Mouse (Mus musculus) hindbrain, embryonic 16.5 days (tissue): ENCODE measurements at regions not wholly inside any gene's neighbourhood (a gene's known extent, or its start where the extent isn't known, plus 50 kb on each side); places are given as distances from the start of the nearest gene placed in this dataset.

Source experiments
- ATAC-seq: fragments of 200-750 bp; cut with Nextera tagmentation; 2 replicates; pipeline ENCODE4 v1.8.0; 2017; ENCODE audit warnings: moderate TSS enrichment, moderate library complexity
- H3K27ac ChIP-seq: fragments of 300-500 bp; sonication (generic); 2 replicates; pipeline ENCODE4 v1.5.1; 2014; ENCODE audit warnings: low read depth, mild to moderate bottlenecking, control low read depth, low read length, moderate library complexity
- H3K27me3 ChIP-seq: fragments of 300-500 bp; sonication (generic); replicated peaks from 2 replicates; pipeline ENCODE4 v1.6.1; 2014; ENCODE audit warnings: low read length; ENCODE audit not compliant: control insufficient read depth, insufficient read depth
- H3K36me3 ChIP-seq: fragments of 300-500 bp; sonication (generic); 2 replicates; pipeline ENCODE4 v1.6.1; 2014; ENCODE audit warnings: mild to moderate bottlenecking, low read length, moderate library complexity, mixed read lengths; ENCODE audit not compliant: control insufficient read depth, insufficient read depth
- H3K4me1 ChIP-seq: fragments of 300-500 bp; sonication (generic); 2 replicates; pipeline ENCODE4 v1.6.1; 2014; ENCODE audit warnings: low read depth, low read length; ENCODE audit not compliant: control insufficient read depth, insufficient read depth
- H3K4me2 ChIP-seq: fragments of 300-500 bp; sonication (generic); 2 replicates; pipeline ENCODE4 v1.6.1; 2014; ENCODE audit warnings: mild to moderate bottlenecking, low read length, control low read depth, moderate library complexity
- H3K4me3 ChIP-seq: fragments of 300-500 bp; sonication (generic); 2 replicates; pipeline ENCODE4 v1.5.1; 2014; ENCODE audit warnings: mild to moderate bottlenecking, low read length, control low read depth, moderate library complexity
- H3K9ac ChIP-seq: fragments of 300-500 bp; sonication (generic); 2 replicates; pipeline ENCODE4 v1.6.1; 2014; ENCODE audit warnings: low read depth, mild to moderate bottlenecking, control low read depth, low read length, moderate library complexity
- H3K9me3 ChIP-seq: fragments of 300-500 bp; sonication (generic); 2 replicates; pipeline ENCODE4 v1.6.1; 2014; ENCODE audit warnings: mild to moderate bottlenecking, low read length, moderate library complexity; ENCODE audit not compliant: control insufficient read depth
- WGBS: fragments of 180-500 bp; shearing (Covaris S2); extraction: QIAGEN DNeasy Blood & Tissue Kit; methylation state at CpG from one replicate; pipeline ENCODE4 v1.1.7; 2014; 5-methylcytosine and 5-hydroxymethylcytosine counted together

GRCm38 (mm10) chr14:78383256-78383709 is 75.4 kb upstream of the Tnfsf11 start:
- ATAC-seq, result peak; percentile 98
- Histone ChIP-seq H3K9ac (no peak overlapping the region), H3K27ac (no peak overlapping the region), H3K4me1 (no peaks in the 10 kb centered on the region), H3K27me3 (no peaks in the 10 kb centered on the region), H3K4me3 (no peak overlapping the region), H3K9me3 (no peaks in the 10 kb centered on the region), H3K4me2 (no peak overlapping the region), H3K36me3 (no peaks in the 10 kb centered on the region)
- WGBS, result 36% methylated on average over 8 of the region's 8 CpGs

GRCm38 (mm10) chr14:78380011-78380410 is 72.2 kb upstream of the Tnfsf11 start:
- Histone ChIP-seq H3K4me1 (no peaks in the 10 kb centered on the region), H3K4me3 (no peak overlapping the region), H3K9ac (no peak overlapping the region), H3K9me3 (no peaks in the 10 kb centered on the region), H3K36me3 (no peaks in the 10 kb centered on the region), H3K27ac (no peak overlapping the region), H3K4me2 (no peak overlapping the region), H3K27me3 (no peaks in the 10 kb centered on the region)
- ATAC-seq, result no peak
- WGBS, result 72% methylated on average over 4 of the region's 4 CpGs

GRCm38 (mm10) chr14:78376591-78376990 is 68.7 kb upstream of the Tnfsf11 start:
- H3K4me3 ChIP-seq, result no peak overlapping the region
- ATAC-seq, result no peak
- no peak overlapping the region for H3K27ac ChIP-seq
- H3K9ac ChIP-seq, result no peak overlapping the region
- WGBS, result 74% methylated on average over 5 of the region's 5 CpGs
- H3K36me3 ChIP-seq, result no peaks in the 10 kb centered on the region
- H3K27me3 ChIP-seq, result no peaks in the 10 kb centered on the region
- H3K9me3 ChIP-seq, result no peaks in the 10 kb centered on the region
- no peaks in the 10 kb centered on the region for H3K4me1 ChIP-seq
- H3K4me2 ChIP-seq, result no peak overlapping the region

GRCm38 (mm10) chr14:78375746-78376495 is 68.1 kb upstream of the Tnfsf11 start:
- no peak overlapping the region for H3K4me3 ChIP-seq
- no peak overlapping the region for H3K9ac ChIP-seq
- H3K27ac ChIP-seq, result no peak overlapping the region
- 88% methylated on average over 3 of the region's 3 CpGs for WGBS
- H3K36me3 ChIP-seq, result no peaks in the 10 kb centered on the region
- no peak overlapping the region for H3K4me2 ChIP-seq
- no peak for ATAC-seq
- no peaks in the 10 kb centered on the region for H3K9me3 ChIP-seq
- H3K4me1 ChIP-seq, result no peaks in the 10 kb centered on the region
- no peaks in the 10 kb centered on the region for H3K27me3 ChIP-seq

- H3K27ac ChIP-seq, result no peak overlapping the region
- H3K4me3 ChIP-seq, result no peak overlapping the region
- H3K9me3 ChIP-seq, result no peaks in the 10 kb centered on the region
- no peaks in the 10 kb centered on the region for H3K36me3 ChIP-seq
- H3K4me1 ChIP-seq, result no peaks in the 10 kb centered on the region
- H3K27me3 ChIP-seq, result no peaks in the 10 kb centered on the region
- WGBS, result 97% methylated on average over 1 of the region's 1 CpGs
- no peak overlapping the region for H3K9ac ChIP-seq
- no peak overlapping the region for H3K4me2 ChIP-seq
- no peak for ATAC-seq
Measured at GRCm38 (mm10) chr14:78372102-78372501, 64.3 kb upstream of the Tnfsf11 start.

GRCm38 (mm10) chr14:78368881-78369280 is 61.0 kb upstream of the Tnfsf11 start:
- 93% methylated on average over 4 of the region's 4 CpGs for WGBS
- ATAC-seq, result no peak
- Histone ChIP-seq H3K4me1 (no peaks in the 10 kb centered on the region), H3K36me3 (no peaks in the 10 kb centered on the region), H3K27ac (no peak overlapping the region), H3K9me3 (no peaks in the 10 kb centered on the region), H3K4me2 (no peak overlapping the region), H3K27me3 (no peaks in the 10 kb centered on the region), H3K9ac (no peak overlapping the region), H3K4me3 (no peak overlapping the region)

GRCm38 (mm10) chr14:78364822-78365221 is 57.0 kb upstream of the Tnfsf11 start:
- Histone ChIP-seq H3K4me1 (no peaks in the 10 kb centered on the region), H3K36me3 (no peaks in the 10 kb centered on the region), H3K4me2 (no peak overlapping the region), H3K9ac (no peak overlapping the region), H3K9me3 (no peaks in the 10 kb centered on the region), H3K27ac (no peak overlapping the region), H3K4me3 (no peak overlapping the region), H3K27me3 (no peaks in the 10 kb centered on the region)
- no peak for ATAC-seq

GRCm38 (mm10) chr14:78363123-78363522 is 55.3 kb upstream of the Tnfsf11 start:
- ATAC-seq, result no peak
- H3K9ac ChIP-seq, result no peak overlapping the region
- no peak overlapping the region for H3K27ac ChIP-seq
- no peaks in the 10 kb centered on the region for H3K4me1 ChIP-seq
- H3K36me3 ChIP-seq, result no peaks in the 10 kb centered on the region
- H3K27me3 ChIP-seq, result no peaks in the 10 kb centered on the region
- H3K4me2 ChIP-seq, result no peak overlapping the region
- 82% methylated on average over 5 of the region's 5 CpGs for WGBS
- no peaks in the 10 kb centered on the region for H3K9me3 ChIP-seq
- H3K4me3 ChIP-seq, result no peak overlapping the region
